9 mouse cellular contexts compared by ENCODE assay signal in the genomic region with DNA sequence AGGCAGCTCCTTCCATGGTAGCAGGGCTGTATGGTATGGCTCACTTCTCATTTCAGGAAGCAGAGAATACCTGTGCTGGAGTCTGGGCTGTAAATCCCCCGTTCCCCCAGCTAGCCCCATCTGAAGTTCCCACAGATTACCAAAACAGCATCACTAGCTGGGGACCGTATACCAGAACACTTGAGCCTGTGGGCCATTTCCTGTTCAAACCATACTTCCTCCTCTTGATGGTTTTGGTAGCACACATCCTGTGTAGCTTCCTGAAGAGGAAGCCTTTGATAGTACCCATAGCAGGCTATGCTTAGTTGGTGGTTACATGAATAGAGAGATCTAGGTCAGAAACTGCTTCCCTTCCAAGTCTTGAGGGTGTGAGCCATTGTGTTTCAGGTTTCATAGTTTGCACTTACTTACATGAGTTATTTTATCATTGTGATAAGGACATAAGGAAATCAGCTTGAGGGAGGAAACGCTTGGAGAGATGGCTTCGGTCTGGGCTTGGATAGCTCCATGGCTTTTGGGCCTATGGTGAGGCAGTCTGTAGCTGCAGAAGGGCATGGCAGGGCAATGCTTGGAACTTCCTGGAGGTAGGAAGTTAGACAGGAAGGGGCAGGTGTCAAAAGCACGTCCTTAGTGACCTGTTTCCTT. TPM values are rescaled to one million over a fixed set of nuclear protein-coding genes. Genes with fewer than 3 reads are reported as not detected.
A peak's percentile ranks its signal among the peaks of the same experiment; 100 is the strongest.
DNase-seq lines count a peak whose midpoint lies in the region; ATAC-seq lines count a peak whose summit lies in the region.
"Had no signal": no experiment of that assay in that cellular context is flagged by ENCODE, and none has a peak within 500 bp of the region (broad histone marks: within the 10 kb centered on the region; RNA-seq: fewer than 3 reads in every experiment).

No protein-coding gene starts in this region.

- H3K4me1 ChIP-seq in heart, embryonic 11.5 days (ENCODE audit: control insufficient read depth, insufficient read depth, low read length) = peaks cover 16% of the 10 kb centered on the region
- H3K4me1 ChIP-seq in heart, embryonic 16.5 days (ENCODE audit: control insufficient read depth, insufficient read depth, low read length) = peaks cover 14% of the 10 kb centered on the region; the same call in 1 of the 2 replicates
- H3K4me1 ChIP-seq in megakaryocyte, embryonic 14.5 days = peaks cover 93% of the 10 kb centered on the region

- no peak overlapping the region for H3K4me3 ChIP-seq in heart, embryonic 11.5 days (ENCODE audit: low read depth, low read length)
- no peak overlapping the region for H3K4me3 ChIP-seq in heart, embryonic 16.5 days (ENCODE audit: low read length)
- peak overlapping the region; percentile 84 for H3K4me3 ChIP-seq in megakaryocyte, embryonic 14.5 days (replicated peaks)

- H3K27ac ChIP-seq in heart, embryonic 11.5 days (ENCODE audit: low read depth, low read length) = peak overlapping the region; percentile 51
- H3K27ac ChIP-seq in heart, embryonic 16.5 days (ENCODE audit: low read length) = peak overlapping the region; percentile 66

- H3K9me3 ChIP-seq in heart, embryonic 11.5 days (replicated peaks; ENCODE audit: control insufficient read depth, low read length) = no peaks in the 10 kb centered on the region
- H3K9me3 ChIP-seq in heart, embryonic 16.5 days (replicated peaks; ENCODE audit: control insufficient read depth, low read length) = no peaks in the 10 kb centered on the region
- H3K9me3 ChIP-seq in megakaryocyte, embryonic 14.5 days = no peaks in the 10 kb centered on the region

- no peaks in the 10 kb centered on the region for H3K27me3 ChIP-seq in heart, embryonic 11.5 days (ENCODE audit: control insufficient read depth, insufficient read depth, low read length)
- H3K27me3 ChIP-seq in heart, embryonic 16.5 days (ENCODE audit: control insufficient read depth, insufficient read depth, low read length) = no peaks in the 10 kb centered on the region
- no peaks in the 10 kb centered on the region for H3K27me3 ChIP-seq in megakaryocyte, embryonic 14.5 days (replicated peaks)

- no peak overlapping the region for H3K9ac ChIP-seq in heart, embryonic 11.5 days (ENCODE audit: low read depth, low read length)
- no peak overlapping the region for H3K9ac ChIP-seq in heart, embryonic 16.5 days (ENCODE audit: low read length)

- WGBS in heart, embryonic 11.5 days (ENCODE audit: insufficient replicate concordance) = 59% methylated on average over 5 of the region's 5 CpGs
- 60% methylated on average over 5 of the region's 5 CpGs for WGBS in heart, embryonic 16.5 days

- DNase-seq in heart, adult 8-10 months (ENCODE audit: low spot score) = no peak
- peak; percentile 71 to 74 for DNase-seq in B cell, adult 2 months
- no peak for DNase-seq in yolk sac, embryonic 10.5 days (ENCODE audit: low spot score)
- DNase-seq in embryo, embryonic 10 days (ENCODE audit: low spot score) = no peak
- DNase-seq in gastrocnemius, postnatal 25 days = no peak
- DNase-seq: cerebellum, adult 18-20 months had no signal

- no peak overlapping the region for H3K4me2 ChIP-seq in heart, embryonic 11.5 days
- H3K4me2 ChIP-seq in heart, embryonic 16.5 days (ENCODE audit: low read depth, low read length) = no peak overlapping the region

- H3K36me3 ChIP-seq in heart, embryonic 11.5 days (ENCODE audit: control insufficient read depth, insufficient read depth, low read length) = no peaks in the 10 kb centered on the region
- no peaks in the 10 kb centered on the region for H3K36me3 ChIP-seq in heart, embryonic 16.5 days (ENCODE audit: control insufficient read depth, insufficient read depth)
- peaks cover 19% of the 10 kb centered on the region for H3K36me3 ChIP-seq in megakaryocyte, embryonic 14.5 days (replicated peaks; ENCODE audit: low read length)

- ATAC-seq in heart, embryonic 11.5 days (replicated peaks; ENCODE audit: insufficient number of reproducible peaks, low FRiP score, low TSS enrichment) = 0 out of 2 replicates have a peak, but pooled peaks have one; percentile 26
- peak; percentile 32; the same call in 1 of the 2 replicates for ATAC-seq in heart, embryonic 16.5 days (replicated peaks; ENCODE audit: extremely low read depth, insufficient read depth, low FRiP score)

RNA-seq across cellular contexts. Expression of gene Tnk2, which starts 7.4 kb away (rescaled TPM):
- 6.9 and 7.8 TPM in 2 replicates for polyA plus RNA-seq in heart, embryonic 11.5 days (2014; fragmentation: Nextera tagmentation; extraction: Ambion mirVana)
- 10 to 100 TPM; 18.6 to 22.6 (median 21.4) TPM for total RNA-seq in heart, adult 8-10 months (2022)
- polyA plus RNA-seq in heart, embryonic 16.5 days (2015; fragmentation: Nextera tagmentation; extraction: Ambion mirVana) = 9.0 and 9.5 TPM in 2 replicates
- 230 and 1,256 TPM in 2 replicates for polyA plus RNA-seq in megakaryocyte, embryonic 14.5 days (2012; ENCODE audit: insufficient read depth, low replicate concordance)
- total RNA-seq in gastrocnemius, postnatal 25 days (2021) = 10 to 100 TPM; 35.7 to 41.4 TPM

RNA-seq across cellular contexts. Expression of gene Tfrc, which starts 42.4 kb away (rescaled TPM):
- 66.7 and 69.2 TPM in 2 replicates for polyA plus RNA-seq in heart, embryonic 11.5 days (2014; fragmentation: Nextera tagmentation; extraction: Ambion mirVana)
- 10 to 100 TPM; 21.4 to 53.5 (median 38.0) TPM for total RNA-seq in heart, adult 8-10 months (2022)
- polyA plus RNA-seq in heart, embryonic 16.5 days (2015; fragmentation: Nextera tagmentation; extraction: Ambion mirVana) = 49.2 and 53.8 TPM in 2 replicates
- 1.3 and 4.3 TPM in 2 replicates for polyA plus RNA-seq in megakaryocyte, embryonic 14.5 days (2012; ENCODE audit: insufficient read depth, low replicate concordance)
- total RNA-seq in gastrocnemius, postnatal 25 days (2021) = 100 to 1,000 TPM; 192 to 211 TPM

Comparison
In these comparisons a context has a peak if more than half of its experiments do, and no peak if none do; other contexts are left out.
1. DNase-seq: peak in B cell, adult 2 months (2 of 2); none in heart, adult 8-10 months (single experiment), yolk sac, embryonic 10.5 days (single experiment), embryo, embryonic 10 days (single experiment) and gastrocnemius, postnatal 25 days (single experiment).
2. RNA of gene Tnk2, which starts 7.4 kb away (polyA plus RNA-seq): 230 to 1,256 TPM in megakaryocyte, embryonic 14.5 days; 9.0 to 9.5 TPM in heart, embryonic 16.5 days and 6.9 to 7.8 TPM in heart, embryonic 11.5 days; every median in the first group is over 10 times any median in the second.